Mouse (Mus musculus): ENCODE data around the gene Nip7.

DNA sequence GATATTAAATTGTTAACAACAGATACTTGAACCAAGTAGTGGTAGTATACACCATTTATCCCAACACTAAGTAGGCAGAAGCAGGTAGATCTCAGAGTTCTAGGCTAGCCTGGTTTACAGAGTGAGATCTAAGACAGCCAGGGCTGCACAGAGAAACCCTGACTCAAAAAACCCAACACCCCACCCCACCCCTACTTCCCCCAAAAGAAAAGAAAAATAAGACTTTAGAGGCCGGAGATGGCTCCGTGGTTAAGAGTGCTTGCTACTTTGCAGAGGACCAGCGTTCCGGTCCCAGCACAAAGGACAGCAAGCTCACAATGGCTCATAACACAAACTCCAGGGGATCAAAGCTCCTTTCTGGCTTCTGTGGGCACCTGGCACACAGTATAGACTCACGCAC, 29.3 kb downstream of the Nip7 start:
- TF ChIP-seq CTCF (IDR thresholded peaks at IDR 0.05; ENCODE audit: low read depth, low read length): no peak
- no peak for TF ChIP-seq EP300 (IDR thresholded peaks at IDR 0.05; ENCODE audit: insufficient read depth, low read depth, low read length)
- no peak for TF ChIP-seq POLR2A (IDR thresholded peaks at IDR 0.05; ENCODE audit: insufficient read depth, low read length)
